Mouse (Mus musculus): ENCODE results near the gene Rin3. TPM values are rescaled to one million over a fixed set of nuclear protein-coding genes. Genes with fewer than 3 reads are reported as not detected.

Rin3 gene
- total and polyA plus RNA-seq, 3 experiments, result 17.5 to 38.9 TPM; not detected in 1

DNA sequence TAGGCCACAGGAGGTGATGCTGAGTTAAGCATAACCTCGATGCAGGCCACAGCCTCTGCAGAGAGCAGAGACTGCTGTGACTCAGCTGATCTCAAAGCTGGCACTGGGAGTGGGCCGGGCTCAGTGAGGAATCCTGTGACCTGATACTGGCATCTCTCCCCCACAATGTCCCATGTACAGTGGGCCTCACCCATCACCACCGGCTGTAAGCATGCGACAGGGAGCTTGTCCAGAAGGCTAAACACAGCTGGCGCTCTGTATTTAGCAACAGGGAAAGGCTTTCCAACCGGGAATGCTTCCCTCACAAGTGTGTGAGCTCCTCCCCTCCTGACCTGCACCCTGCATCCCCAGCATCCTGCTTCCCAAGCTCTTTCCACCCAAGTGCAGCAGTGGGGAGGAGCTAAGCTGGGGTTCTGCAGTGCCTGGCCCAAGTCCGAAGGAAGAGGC lies 133.6 kb downstream of the Rin3 start:
- no peak for TF ChIP-seq RCOR1 (IDR thresholded peaks at IDR 0.05; ENCODE audit: low read depth, low read length)
- TF ChIP-seq BHLHE40 (IDR thresholded peaks at IDR 0.05; ENCODE audit: borderline replicate concordance, low read depth, low read length), result no peak
- TF ChIP-seq MAFK (IDR thresholded peaks at IDR 0.05; ENCODE audit: borderline replicate concordance, low read depth, low read length), result no peak
- no peak for TF ChIP-seq GATA1 (IDR thresholded peaks at IDR 0.05; ENCODE audit: low read depth, low read length)
- TF ChIP-seq NRF1 (IDR thresholded peaks at IDR 0.05; ENCODE audit: insufficient read depth, low read depth, low read length, poor library complexity, severe bottlenecking), result no peak
- no peak for TF ChIP-seq MYB (IDR thresholded peaks at IDR 0.05; ENCODE audit: low read depth, low read length)
- TF ChIP-seq MAX (IDR thresholded peaks at IDR 0.05; ENCODE audit: low read length), result no peak
- no peak for TF ChIP-seq EP300 (IDR thresholded peaks at IDR 0.05; ENCODE audit: low read depth in 1 of 2, low read length in 2 of 2)
- no peak for TF ChIP-seq TCF12 (IDR thresholded peaks at IDR 0.05; ENCODE audit: low read depth, low read length)
- TF ChIP-seq GABPA (IDR thresholded peaks at IDR 0.05; ENCODE audit: low read depth, low read length), result no peak
- TF ChIP-seq SMC3 (IDR thresholded peaks at IDR 0.05; ENCODE audit: low read depth, low read length), result no peak
- TF ChIP-seq SIN3A (IDR thresholded peaks at IDR 0.05; ENCODE audit: low read length), result no peak
- TF ChIP-seq CHD2 (IDR thresholded peaks at IDR 0.05; ENCODE audit: low read length), result no peak
- TF ChIP-seq UBTF (IDR thresholded peaks at IDR 0.05; ENCODE audit: borderline replicate concordance, insufficient read depth, low read depth, low read length), result no peak
- TF ChIP-seq ZNF384 (IDR thresholded peaks at IDR 0.05; ENCODE audit: low read depth, low read length), result no peak
- no peak for TF ChIP-seq POLR2AphosphoS2 (IDR thresholded peaks at IDR 0.05; ENCODE audit: low read length)
- Histone ChIP-seq H3K9me3 (replicated peaks; ENCODE audit: insufficient read depth, low read length) (no peaks in the 10 kb centered on the region), H3K27ac (ENCODE audit: control insufficient read depth, low read depth, low read length) (no peak overlapping the region), H3K4me1 (ENCODE audit: control insufficient read depth in 1 of 2, insufficient read depth in 2 of 2, low read length in 2 of 2) (peaks cover 3 to 14% of the 10 kb centered on the region in 2 experiments; a peak in 3 of 4 replicates), H3K79me2 (ENCODE audit: control insufficient read depth, insufficient read depth, low read length, poor library complexity) (no peaks in the 10 kb centered on the region), H3K4me3 (ENCODE audit: control insufficient read depth in 1 of 2, insufficient read depth in 1 of 2, low read depth in 2 of 2, low read length in 2 of 2) (no peak overlapping the region), H3K36me3 (ENCODE audit: control insufficient read depth in 1 of 2, insufficient read depth in 2 of 2, low read length in 2 of 2) (peaks cover 0 to 9% of the 10 kb centered on the region in 2 experiments; a peak in 2 of 4 replicates), H3K27me3 (ENCODE audit: control insufficient read depth in 1 of 2, insufficient read depth in 2 of 2, low read length in 2 of 2) (no peaks in the 10 kb centered on the region), H3K9ac (ENCODE audit: control insufficient read depth, low read depth, low read length, poor library complexity, severe bottlenecking) (no peak overlapping the region)
- DNase-seq (ENCODE audit: low read depth, low spot score), result no peak

DNA sequence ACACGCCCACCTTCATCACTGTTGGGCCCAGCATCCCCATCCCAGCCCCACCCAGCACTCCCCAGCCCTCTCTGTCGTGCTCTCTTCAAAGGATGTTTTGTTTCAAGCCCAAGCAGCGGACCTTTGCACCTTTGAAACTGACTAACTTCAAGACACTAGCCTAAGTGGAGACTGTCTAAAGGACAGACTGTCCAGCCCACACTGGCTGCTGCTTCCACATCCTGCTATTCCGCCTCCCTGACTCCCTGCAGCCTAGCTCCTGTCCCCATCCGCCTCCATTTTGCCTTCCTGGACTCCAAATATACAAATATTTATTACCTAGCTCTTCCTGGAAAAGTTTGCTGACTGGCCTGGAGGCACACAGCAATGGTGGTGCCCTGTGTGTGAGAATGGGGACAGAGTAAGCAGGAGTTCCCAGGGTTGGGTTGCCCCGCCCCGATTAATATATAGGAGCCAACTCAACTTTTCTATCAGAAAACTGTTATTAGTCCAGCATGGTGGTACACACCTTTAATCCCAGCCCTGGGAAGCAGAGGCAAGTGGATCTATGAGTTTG lies 134.2 kb downstream of the Rin3 start:
- TF ChIP-seq SIN3A (IDR thresholded peaks at IDR 0.05; ENCODE audit: low read length), result no peak
- no peak for TF ChIP-seq SMC3 (IDR thresholded peaks at IDR 0.05; ENCODE audit: low read depth, low read length)
- TF ChIP-seq ETS1 (IDR thresholded peaks at IDR 0.05; ENCODE audit: low read depth, low read length), result no peak
- TF ChIP-seq NRF1 (IDR thresholded peaks at IDR 0.05; ENCODE audit: insufficient read depth, low read depth, low read length, poor library complexity, severe bottlenecking), result no peak
- no peak for TF ChIP-seq ZMIZ1 (IDR thresholded peaks at IDR 0.05; ENCODE audit: low read depth, low read length)
- TF ChIP-seq UBTF (IDR thresholded peaks at IDR 0.05; ENCODE audit: borderline replicate concordance, insufficient read depth, low read depth, low read length), result no peak
- no peak for TF ChIP-seq ZC3H11A (IDR thresholded peaks at IDR 0.05; ENCODE audit: low read depth, low read length)
- no peak for TF ChIP-seq MAX (IDR thresholded peaks at IDR 0.05; ENCODE audit: low read length)
- no peak for TF ChIP-seq MYB (IDR thresholded peaks at IDR 0.05; ENCODE audit: low read depth, low read length)
- TF ChIP-seq USF2 (IDR thresholded peaks at IDR 0.05; ENCODE audit: borderline replicate concordance in 1 of 2, insufficient read depth in 1 of 2, low read depth in 1 of 2, low read length in 2 of 2), result no peak
- no peak for TF ChIP-seq GABPA (IDR thresholded peaks at IDR 0.05; ENCODE audit: low read depth, low read length)
- no peak for TF ChIP-seq MAFK (IDR thresholded peaks at IDR 0.05; ENCODE audit: borderline replicate concordance, low read depth, low read length)
- no peak for TF ChIP-seq POLR2AphosphoS5 (IDR thresholded peaks at IDR 0.05; ENCODE audit: borderline replicate concordance, low read depth, low read length)
- H3K27ac ChIP-seq (ENCODE audit: control insufficient read depth, low read depth, low read length), result no peak overlapping the region
- H3K36me3 ChIP-seq (ENCODE audit: control insufficient read depth in 1 of 2, insufficient read depth in 2 of 2, low read length in 2 of 2), result peaks cover 0 to 9% of the 10 kb centered on the region in 2 experiments; a peak in 2 of 4 replicates
- H3K4me3 ChIP-seq (ENCODE audit: control insufficient read depth in 1 of 2, insufficient read depth in 1 of 2, low read depth in 2 of 2, low read length in 2 of 2), result no peak overlapping the region
- H3K27me3 ChIP-seq (ENCODE audit: control insufficient read depth in 1 of 2, insufficient read depth in 2 of 2, low read length in 2 of 2), result no peaks in the 10 kb centered on the region
- peaks cover 3 to 14% of the 10 kb centered on the region in 2 experiments; a peak in 3 of 4 replicates for H3K4me1 ChIP-seq (ENCODE audit: control insufficient read depth in 1 of 2, insufficient read depth in 2 of 2, low read length in 2 of 2)
- H3K9me3 ChIP-seq (replicated peaks; ENCODE audit: insufficient read depth, low read length), result no peaks in the 10 kb centered on the region
- H3K79me2 ChIP-seq (ENCODE audit: control insufficient read depth, insufficient read depth, low read length, poor library complexity), result no peaks in the 10 kb centered on the region
- no peak for DNase-seq (ENCODE audit: low read depth, low spot score)
- no peak overlapping the region for H3K9ac ChIP-seq (ENCODE audit: control insufficient read depth, low read depth, low read length, poor library complexity, severe bottlenecking)

All from MEL (cell line).